Mouse (Mus musculus) spleen, adult 2 months (tissue): Measurements from ENCODE around the gene Phxr2. TPM values are rescaled to one million over a fixed set of nuclear protein-coding genes. Genes with fewer than 3 reads are reported as not detected.

Source experiments
- DNase-seq, 2 experiments: peaks; one replicate each; pipeline versions ENCODE4 v3.0.0 to v3.0.0-alpha.2; 2012 to 2021; ENCODE audit warnings: low spot score in 2 of 2, low read depth in 1 of 2
- H3K27ac ChIP-seq: fragments of 200-500 bp; 2 replicates; pipeline ENCODE4 v1.5.1; 2012; ENCODE audit warnings: low read length, inconsistent platforms; ENCODE audit not compliant: insufficient read depth
- H3K27me3 ChIP-seq: fragments of 200-500 bp; 2 replicates; pipeline ENCODE4 v1.6.1; 2012; ENCODE audit warnings: mild to moderate bottlenecking, moderate library complexity, low read length, inconsistent platforms; ENCODE audit not compliant: control insufficient read depth, insufficient read depth
- H3K36me3 ChIP-seq: fragments of 200-500 bp; 2 replicates; pipeline ENCODE4 v1.6.1; 2012; ENCODE audit warnings: mild to moderate bottlenecking, low read length, inconsistent platforms; ENCODE audit not compliant: control insufficient read depth, insufficient read depth
- H3K4me1 ChIP-seq: fragments of 200-500 bp; 2 replicates; pipeline ENCODE4 v1.6.1; 2011; ENCODE audit warnings: inconsistent platforms; ENCODE audit not compliant: control insufficient read depth, insufficient read depth, insufficient read length
- H3K4me3 ChIP-seq: fragments of 200-500 bp; 2 replicates; pipeline ENCODE4 v1.5.1; 2011; ENCODE audit warnings: mild to moderate bottlenecking, inconsistent platforms; ENCODE audit not compliant: insufficient read depth, insufficient read length; ENCODE audit errors: extremely low read depth
- CTCF ChIP-seq: fragments of 200-500 bp; IDR thresholded peaks from 2 replicates; pipeline ENCODE4 v1.5.1; 2011; ENCODE audit warnings: mild to moderate bottlenecking, inconsistent platforms; ENCODE audit not compliant: insufficient read depth, insufficient read length, insufficient replicate concordance; ENCODE audit errors: extremely low read depth
- POLR2A ChIP-seq: fragments of 200-500 bp; IDR thresholded peaks from 2 replicates; pipeline ENCODE4 v1.6.1; 2011; ENCODE audit warnings: low read depth, low read length, inconsistent platforms
- WGBS: fragments of 180-500 bp; shearing (Covaris S2); methylation state at CpG from one replicate; pipeline ENCODE4 v1.1.7; 2018; 5-methylcytosine and 5-hydroxymethylcytosine counted together
- polyA plus RNA-seq: library from polyadenylated mRNA; depleted of rRNA; stranded (reverse); fragments of >200 nt; gene quantifications from 2 replicates; pipeline ENCODE4 v1.2.3, GENCODE M21; 2012

The Phxr2 gene
- polyA plus RNA-seq, 1 experiment, result not detected

DNA sequence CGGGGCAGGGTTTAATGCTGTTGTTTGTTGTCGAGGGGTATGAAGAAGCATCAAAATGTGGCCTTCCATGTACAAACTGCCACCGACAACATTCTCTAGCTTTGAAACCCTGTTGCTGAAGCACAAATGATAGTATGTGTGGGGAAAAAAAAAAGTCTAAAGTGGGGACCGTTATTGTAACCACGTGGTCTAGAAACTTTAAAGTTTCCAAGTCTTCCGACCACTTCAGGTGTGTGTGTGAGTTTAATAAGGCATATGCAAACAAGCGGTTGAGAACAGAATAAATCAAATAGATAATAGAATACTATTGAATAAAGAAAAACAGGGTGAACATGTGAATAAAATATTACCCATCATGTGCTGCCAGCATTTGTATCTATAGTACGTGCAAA is 19.8 kb downstream of the Phxr2 start:
- 28% methylated on average over 8 of the region's 8 CpGs for WGBS
- Histone ChIP-seq H3K4me1 (peaks cover 15% of the 10 kb centered on the region; the same call in 1 of the 2 replicates), H3K27me3 (no peaks in the 10 kb centered on the region), H3K4me3 (peak overlapping the region; percentile 99), H3K36me3 (peaks cover 1% of the 10 kb centered on the region; the same call in 1 of the 2 replicates), H3K27ac (peak overlapping the region; percentile 98; the same call in 1 of the 2 replicates)
- no peak for DNase-seq
- TF ChIP-seq CTCF, result no peak
- no peak for TF ChIP-seq POLR2A

- TF ChIP-seq CTCF, result no peak
- no peak for TF ChIP-seq POLR2A
- H3K36me3 ChIP-seq, result peaks cover 1% of the 10 kb centered on the region; the same call in 1 of the 2 replicates
- no peaks in the 10 kb centered on the region for H3K27me3 ChIP-seq
- no peak overlapping the region for H3K27ac ChIP-seq
- no peak for DNase-seq
- 89% methylated on average over 3 of the region's 3 CpGs for WGBS
- peaks cover 9% of the 10 kb centered on the region; the same call in 1 of the 2 replicates for H3K4me1 ChIP-seq
- no peak overlapping the region for H3K4me3 ChIP-seq
Measured at GRCm38 (mm10) chr10:99105522-99105921, 20.6 kb downstream of the Phxr2 start.

- TF ChIP-seq POLR2A (no peak), CTCF (peak; percentile 43; the same call in 1 of the 2 replicates)
- Histone ChIP-seq H3K36me3 (no peaks in the 10 kb centered on the region), H3K27ac (no peak overlapping the region), H3K4me1 (no peaks in the 10 kb centered on the region; the same call in 1 of the 2 replicates), H3K27me3 (no peaks in the 10 kb centered on the region), H3K4me3 (no peak overlapping the region)
- DNase-seq, result peak in 1 of 2 experiments; percentile 58
- WGBS, result 53% methylated on average over 10 of the region's 10 CpGs
Measured at GRCm38 (mm10) chr10:99097374-99097773, 28.8 kb downstream of the Phxr2 start.

DNA sequence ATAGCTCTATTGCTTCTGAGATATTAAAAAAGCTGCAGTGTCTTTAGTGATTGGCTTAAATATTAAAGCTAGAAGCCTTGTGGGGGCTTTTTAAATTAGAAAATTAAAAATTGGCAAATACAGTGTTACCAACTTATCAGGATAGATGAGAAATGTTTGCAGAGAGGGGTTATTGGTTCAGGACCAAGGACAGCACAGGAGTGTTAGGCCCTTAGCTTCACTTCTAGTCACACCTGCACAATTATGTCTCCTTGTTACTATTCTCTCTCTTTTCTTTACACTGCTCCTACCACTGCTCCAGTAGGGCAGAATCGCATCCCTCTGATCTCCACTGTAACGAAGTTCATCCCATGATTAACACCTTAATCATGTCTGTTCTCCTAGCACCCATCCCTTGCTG is 31.0 kb downstream of the Phxr2 start:
- no peak for TF ChIP-seq CTCF
- no peak for TF ChIP-seq POLR2A
- no peak for DNase-seq
- Histone ChIP-seq H3K4me1 (no peaks in the 10 kb centered on the region; the same call in 1 of the 2 replicates), H3K36me3 (no peaks in the 10 kb centered on the region), H3K27me3 (no peaks in the 10 kb centered on the region), H3K27ac (no peak overlapping the region), H3K4me3 (no peak overlapping the region)
- 80% methylated on average over 2 of the region's 2 CpGs for WGBS

DNA sequence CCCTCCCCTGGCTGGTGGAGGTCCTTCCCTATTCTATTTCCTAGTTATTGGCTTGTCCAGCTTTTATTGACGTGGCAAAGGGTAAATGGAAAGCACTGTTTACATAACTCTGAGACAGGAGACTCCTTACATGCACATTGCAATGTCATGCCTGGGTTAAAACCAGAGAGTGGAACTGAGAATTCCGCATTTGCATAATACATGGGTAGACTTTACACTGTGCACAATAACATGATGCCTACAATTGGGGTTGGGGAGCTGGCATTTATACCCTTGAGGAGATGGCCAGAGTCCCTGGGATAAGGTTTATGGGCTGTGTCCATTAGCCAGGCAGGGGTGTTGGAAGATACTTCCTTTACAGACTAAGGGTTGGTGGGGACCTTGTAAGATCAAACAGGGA is 32.8 kb downstream of the Phxr2 start:
- no peak overlapping the region for H3K27ac ChIP-seq
- no peaks in the 10 kb centered on the region for H3K36me3 ChIP-seq
- TF ChIP-seq CTCF (no peak), POLR2A (no peak)
- 76% methylated on average over 2 of the region's 2 CpGs for WGBS
- H3K4me3 ChIP-seq, result no peak overlapping the region
- no peaks in the 10 kb centered on the region; the same call in 1 of the 2 replicates for H3K4me1 ChIP-seq
- no peak for DNase-seq
- H3K27me3 ChIP-seq, result no peaks in the 10 kb centered on the region

GRCm38 (mm10) chr10:99089906-99090305 is 36.2 kb downstream of the Phxr2 start:
- Histone ChIP-seq H3K4me3 (no peak overlapping the region), H3K27me3 (no peaks in the 10 kb centered on the region; the same call in 1 of the 2 replicates), H3K4me1 (no peaks in the 10 kb centered on the region; the same call in 1 of the 2 replicates), H3K27ac (no peak overlapping the region), H3K36me3 (no peaks in the 10 kb centered on the region)
- WGBS, result 46% methylated on average over 6 of the region's 6 CpGs
- TF ChIP-seq CTCF, result no peak
- TF ChIP-seq POLR2A, result no peak
- DNase-seq, result no peak

DNA sequence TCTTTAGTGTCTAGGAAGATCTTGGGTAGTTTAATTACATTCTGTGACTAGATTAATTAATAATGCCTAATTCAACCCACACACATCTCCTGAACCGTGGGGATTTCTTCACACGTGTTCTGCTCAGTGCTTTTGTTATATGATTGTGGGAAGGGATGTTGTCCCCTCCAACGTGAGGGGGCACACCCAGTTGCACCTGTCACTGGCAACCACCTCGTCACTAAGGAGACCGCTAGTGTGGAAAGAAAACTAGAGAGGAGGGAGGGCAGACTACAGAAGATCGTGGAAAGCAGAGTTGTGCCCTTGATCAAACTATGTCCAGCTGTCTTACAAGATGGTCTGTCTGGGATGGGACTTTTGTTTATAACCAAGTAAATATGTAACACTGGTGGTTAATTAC is 40.1 kb downstream of the Phxr2 start:
- no peak for DNase-seq
- TF ChIP-seq POLR2A (no peak), CTCF (no peak)
- no peaks in the 10 kb centered on the region for H3K4me1 ChIP-seq
- 63% methylated on average over 6 of the region's 6 CpGs for WGBS
- H3K27me3 ChIP-seq, result no peaks in the 10 kb centered on the region; the same call in 1 of the 2 replicates
- no peak overlapping the region for H3K4me3 ChIP-seq
- H3K36me3 ChIP-seq, result no peaks in the 10 kb centered on the region
- H3K27ac ChIP-seq, result no peak overlapping the region
